Mouse (Mus musculus) liver, embryonic 14.5 days (tissue): Measurements from ENCODE around the gene Trmt1.

Experiments used
- CTCF ChIP-seq: IDR thresholded peaks from 2 replicates; pipeline ENCODE4 v1.5.1; 2016; ENCODE audit warnings: antibody characterized with exemption, low read depth, control low read depth
- EP300 ChIP-seq: IDR thresholded peaks from 2 replicates; pipeline ENCODE4 v1.6.1; 2016; ENCODE audit warnings: antibody characterized with exemption, low read depth

DNA sequence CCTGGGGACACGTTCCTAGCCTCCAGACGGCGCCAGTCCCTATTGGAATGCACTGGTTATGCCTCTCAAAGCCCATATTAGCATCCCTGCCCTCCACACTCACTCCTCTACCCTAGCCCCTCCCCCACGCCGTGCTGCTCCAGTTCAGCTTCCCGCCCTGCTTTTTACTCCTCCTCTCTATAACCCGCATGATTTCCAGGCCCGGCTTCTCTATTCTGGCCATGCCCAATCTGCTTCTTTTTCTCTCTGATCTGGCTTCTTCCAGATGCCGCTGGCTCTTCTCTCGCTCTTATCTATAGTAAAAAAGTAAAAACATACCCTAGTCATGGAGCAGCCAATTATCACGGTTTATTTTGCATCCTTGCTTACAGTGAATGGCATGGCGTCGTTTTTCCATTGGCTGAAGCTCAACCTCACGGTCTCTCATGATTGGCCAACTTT lies 38.6 kb upstream of the Trmt1 start:
- no peak for TF ChIP-seq EP300
- peak; percentile 25; the same call in 1 of the 2 replicates for TF ChIP-seq CTCF
